Mouse (Mus musculus): ENCODE data around the gene Sipa1l3.

Gene Sipa1l3

DNA sequence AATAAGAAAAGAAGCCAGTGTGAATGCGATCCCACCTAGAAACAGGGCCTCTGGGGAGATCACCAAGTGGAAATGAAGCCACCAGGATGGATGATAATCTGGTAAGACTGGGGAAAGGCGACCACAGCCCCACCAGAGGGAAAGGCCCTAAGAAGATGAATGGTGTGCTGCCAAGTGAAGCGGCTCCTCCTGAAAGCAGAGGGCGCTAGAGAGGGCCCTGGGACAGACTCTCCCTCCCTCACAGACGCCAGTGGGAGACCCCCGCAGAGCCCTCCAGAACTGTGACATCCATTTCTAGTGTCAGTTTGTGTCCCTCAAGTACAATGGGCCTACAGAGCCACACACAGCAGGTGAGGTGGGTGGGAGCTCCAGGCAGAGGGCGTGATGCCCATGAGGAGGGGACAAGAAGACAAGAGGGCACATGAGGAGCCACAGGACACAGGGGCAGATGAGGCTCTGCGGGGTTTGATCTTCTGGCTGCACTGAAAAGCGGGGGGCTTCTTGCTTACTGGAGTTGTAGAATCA, 181.6 kb downstream of the Sipa1l3 start:
- no peak for DNase-seq (ENCODE audit: low spot score in 2 of 2)

DNA sequence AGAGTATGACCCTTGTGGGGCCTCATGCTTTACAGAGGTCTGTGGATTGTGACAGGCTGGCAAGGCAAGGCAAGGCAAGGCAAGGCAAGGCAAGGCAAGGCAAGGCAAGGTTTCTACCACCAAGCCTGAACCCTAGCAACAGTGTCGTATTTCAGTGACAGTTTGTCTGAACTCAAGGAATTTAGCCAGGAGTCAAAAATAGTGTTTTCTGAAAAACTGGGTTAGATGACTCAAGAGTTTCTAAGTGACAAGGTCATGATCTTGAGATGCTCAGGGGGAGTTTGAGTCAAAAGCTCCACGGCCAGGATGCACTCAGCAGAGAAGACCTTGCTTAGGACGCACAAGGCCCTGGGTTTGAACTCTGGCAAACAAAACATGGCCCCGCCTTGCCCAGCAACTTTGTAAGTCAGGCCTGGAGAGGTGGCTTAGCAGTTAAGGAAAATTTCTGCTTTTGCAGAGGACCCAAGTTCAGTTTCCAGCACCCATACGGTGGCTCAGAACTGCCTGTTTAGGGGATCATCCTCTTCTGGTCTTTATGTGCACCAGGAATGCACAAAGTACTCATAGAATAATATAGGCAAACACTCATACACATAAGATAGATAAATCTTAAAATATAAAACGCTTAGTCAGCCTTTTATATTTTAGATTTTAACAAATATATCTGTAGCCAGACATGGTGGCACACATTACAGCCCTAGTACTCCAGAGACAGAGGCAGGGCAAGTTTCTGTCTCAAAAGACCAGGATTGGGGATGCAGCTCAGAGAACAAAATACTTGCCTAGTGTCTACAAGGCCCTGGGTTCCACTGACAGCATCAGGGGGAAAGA, 182.4 kb downstream of the Sipa1l3 start:
- DNase-seq (ENCODE audit: low spot score in 2 of 2): no peak

DNA sequence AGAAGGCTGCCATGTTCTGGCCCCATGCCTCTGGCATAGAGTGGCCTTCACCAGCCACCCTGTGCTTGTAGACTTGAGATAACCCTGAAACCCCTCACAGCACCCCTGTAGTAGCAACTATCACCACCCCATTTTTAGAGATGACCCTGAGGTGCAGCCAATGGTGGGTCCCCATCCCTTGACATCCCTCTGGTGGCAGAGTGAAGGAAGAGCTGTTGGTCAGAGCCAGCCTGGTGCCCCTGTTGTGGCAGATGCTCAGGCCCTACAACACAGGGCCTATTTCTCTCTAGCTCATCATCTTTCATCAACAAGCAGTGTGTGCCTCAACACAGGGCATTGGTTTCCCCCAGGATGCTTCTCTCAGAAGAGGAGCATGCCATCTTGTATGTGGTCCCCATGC, 183.2 kb downstream of the Sipa1l3 start:
- no peak for DNase-seq (ENCODE audit: low spot score in 2 of 2)

DNA sequence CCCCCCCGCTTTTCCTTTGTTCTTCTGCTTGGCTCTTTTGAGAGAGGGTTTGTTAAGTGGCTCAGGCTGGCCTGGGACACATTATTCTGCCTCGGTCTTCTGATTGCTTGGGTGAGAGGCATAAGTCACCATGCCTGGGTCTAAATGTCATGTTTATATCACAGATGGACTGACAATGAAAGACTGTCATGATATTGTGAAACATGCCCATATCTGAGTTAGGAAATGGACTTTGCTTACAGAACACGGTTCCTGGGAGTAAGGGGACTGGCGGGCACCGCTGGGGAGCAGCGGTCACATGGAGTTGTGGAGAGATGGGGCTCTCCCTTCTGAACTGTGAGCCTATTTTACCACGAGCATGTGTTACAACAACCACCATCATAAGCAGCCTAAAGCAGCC, 184.3 kb downstream of the Sipa1l3 start:
- DNase-seq (ENCODE audit: low spot score in 2 of 2): no peak

DNA sequence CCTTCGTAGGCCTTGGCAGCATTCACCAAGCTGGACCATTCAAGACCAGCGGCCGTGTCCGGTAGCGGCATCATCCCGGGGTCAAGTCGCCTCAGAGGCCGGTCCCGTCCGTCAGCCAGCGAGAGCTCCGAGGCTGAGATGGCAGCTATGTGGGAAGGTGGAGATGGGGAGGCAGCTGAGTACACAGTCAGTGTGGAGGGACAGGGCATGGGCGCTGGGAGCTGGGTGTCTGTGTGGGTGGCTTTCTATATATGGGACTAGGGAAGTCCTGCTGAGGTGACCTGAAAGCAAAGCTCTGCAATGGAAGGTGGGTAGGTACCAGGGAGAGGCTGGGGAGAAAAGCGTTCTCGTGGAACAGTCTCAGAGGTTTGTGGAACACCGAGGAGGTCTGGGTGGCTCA, 189.5 kb downstream of the Sipa1l3 start:
- no peak for DNase-seq (ENCODE audit: low spot score in 2 of 2)

DNA sequence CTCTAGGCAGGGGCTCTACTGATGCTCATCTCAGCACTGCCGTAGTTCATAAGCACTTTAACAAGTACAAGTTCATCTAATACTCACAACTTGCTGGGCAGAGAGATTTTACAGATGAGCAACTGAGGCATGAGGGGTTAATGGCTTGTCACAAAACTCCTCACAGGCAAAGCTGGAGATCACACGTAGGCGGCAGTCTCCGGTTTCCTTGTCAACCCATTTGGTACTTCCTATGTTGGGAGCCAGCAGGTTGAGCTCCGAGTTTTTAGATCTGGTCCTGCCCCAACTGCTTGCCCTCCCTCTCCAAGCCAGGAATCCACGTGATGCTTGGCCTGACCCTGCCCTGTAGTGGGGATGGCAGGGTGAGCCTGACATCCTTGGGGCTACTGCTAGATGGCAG, 191.4 kb downstream of the Sipa1l3 start:
- DNase-seq (ENCODE audit: low spot score in 2 of 2): no peak

DNA sequence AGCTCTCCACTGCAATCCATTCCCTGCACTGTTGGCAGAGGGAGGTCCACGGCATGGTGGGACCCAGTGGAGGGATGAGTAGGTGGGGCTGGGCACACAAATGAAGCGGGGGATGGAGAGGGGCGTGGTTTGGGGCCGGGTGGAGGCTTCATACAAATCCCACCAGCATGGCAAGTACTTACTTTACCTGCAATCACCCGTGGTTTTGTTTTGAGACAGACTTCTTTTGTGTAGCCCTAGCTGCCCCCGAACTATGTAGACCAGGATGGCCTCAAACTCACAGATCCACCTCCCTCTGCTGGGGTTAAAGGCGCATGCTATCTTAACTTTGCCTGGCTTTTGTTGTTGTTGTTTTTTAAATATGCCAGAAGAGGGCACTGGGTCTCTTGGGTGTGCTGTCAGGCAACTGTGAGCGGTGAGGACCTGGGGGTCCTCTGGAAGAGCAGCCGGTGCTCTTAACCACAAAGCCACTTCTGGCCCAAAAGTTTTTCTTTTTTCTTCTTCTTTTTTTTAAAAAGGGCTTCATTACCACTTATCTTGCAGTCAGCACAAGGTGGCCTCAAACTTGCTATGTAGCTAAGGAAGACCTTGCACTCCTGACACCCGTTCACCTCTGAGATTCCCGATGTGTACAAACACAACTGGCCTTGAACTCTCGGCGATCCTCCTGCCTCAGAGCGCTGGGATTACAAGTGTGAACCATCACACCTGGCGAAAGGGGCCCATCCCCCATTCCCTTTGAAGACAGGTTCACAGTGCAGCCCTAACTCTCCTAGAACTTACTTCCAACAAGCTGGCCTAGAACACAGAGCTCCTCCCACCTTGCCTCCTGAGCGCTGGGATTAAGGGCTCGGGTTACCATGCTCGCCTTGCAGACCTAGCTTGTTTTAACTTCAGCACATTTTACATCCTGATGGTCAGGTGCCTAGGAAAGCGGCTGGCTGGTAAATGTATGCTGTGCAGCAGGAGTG, 198.8 kb downstream of the Sipa1l3 start:
- no peak for DNase-seq (ENCODE audit: low spot score in 2 of 2)

DNA sequence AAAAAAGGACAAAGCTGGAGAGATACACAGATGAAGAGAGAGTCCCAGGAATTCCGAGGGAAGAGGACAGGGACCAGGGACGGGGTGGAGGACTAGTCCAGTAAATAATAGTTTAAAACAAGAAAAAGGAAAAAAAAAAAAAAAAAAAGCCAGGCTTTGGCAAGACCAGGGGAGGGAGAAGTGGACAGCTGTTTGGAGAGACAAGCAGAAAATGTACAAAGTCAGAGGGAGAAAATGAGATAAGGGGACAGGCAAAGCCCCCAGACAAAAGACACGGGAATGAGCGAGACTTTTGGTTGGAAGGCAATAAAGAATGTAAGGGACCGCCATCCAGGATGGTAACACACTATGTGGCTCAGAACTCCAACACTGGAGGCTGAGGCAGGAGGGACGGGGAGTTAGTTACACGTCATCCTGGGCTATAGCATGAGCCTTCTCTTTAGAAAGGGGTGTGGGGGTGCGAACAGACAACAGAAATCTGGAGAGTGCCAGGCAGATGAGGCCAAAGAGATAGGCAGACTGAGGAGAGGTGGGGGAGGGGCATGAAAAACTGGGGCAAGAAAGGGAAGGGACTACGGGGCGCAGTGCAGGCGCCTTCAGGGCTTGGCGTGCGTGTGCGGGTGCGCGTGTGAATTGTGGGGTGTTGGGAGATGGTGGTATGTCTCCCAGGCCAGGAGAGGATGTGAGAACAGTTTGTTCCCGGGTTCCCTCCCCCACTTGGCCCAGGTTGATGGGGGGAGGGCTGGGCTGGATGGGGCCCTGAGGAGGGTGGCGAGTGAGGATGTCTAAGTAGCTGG, 200.1 kb downstream of the Sipa1l3 start:
- DNase-seq (ENCODE audit: low spot score in 2 of 2): peak in 1 of 2 experiments; percentile 45

DNA sequence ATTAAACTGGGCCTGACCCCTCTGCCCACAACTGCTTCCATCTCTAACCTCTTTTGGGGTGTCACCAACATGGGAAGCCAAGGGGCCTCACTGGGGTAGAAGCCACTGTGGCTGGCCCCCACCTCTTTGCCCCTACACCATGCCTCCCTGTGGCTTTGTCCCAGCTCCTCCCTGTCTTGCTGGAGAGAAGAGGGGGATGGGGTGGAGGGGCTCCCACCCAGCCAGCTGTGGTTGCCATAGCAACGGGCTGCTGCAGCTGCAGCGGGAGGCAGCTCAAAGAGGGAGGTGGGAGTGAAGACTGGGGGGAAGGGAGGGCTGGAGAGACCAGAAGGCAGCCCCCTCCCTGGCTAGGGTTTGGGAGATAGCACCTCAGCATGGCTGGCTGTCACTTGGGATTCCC, 200.9 kb downstream of the Sipa1l3 start:
- DNase-seq (ENCODE audit: low spot score in 2 of 2): no peak

DNA sequence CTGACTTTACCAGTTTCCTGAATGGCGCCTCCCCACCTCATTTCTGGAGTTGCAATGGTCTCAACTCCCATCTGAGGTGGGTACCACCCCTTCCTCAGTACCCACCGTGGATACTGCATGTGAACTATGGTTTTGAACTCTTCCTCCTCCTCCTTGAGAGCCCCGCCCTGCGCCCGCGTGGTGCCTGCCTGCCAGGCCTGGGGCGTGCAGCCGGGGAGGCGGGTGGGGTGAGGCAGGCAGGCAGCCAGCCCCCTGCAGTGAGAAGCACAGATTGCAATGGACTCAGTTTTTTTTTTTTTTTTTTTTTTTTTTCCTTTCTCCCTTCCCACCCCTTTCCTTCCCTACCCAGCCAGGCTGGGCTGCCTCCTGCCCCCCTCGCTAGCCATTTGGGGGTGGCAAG, 201.5 kb downstream of the Sipa1l3 start:
- DNase-seq (ENCODE audit: low spot score in 2 of 2): no peak

DNA sequence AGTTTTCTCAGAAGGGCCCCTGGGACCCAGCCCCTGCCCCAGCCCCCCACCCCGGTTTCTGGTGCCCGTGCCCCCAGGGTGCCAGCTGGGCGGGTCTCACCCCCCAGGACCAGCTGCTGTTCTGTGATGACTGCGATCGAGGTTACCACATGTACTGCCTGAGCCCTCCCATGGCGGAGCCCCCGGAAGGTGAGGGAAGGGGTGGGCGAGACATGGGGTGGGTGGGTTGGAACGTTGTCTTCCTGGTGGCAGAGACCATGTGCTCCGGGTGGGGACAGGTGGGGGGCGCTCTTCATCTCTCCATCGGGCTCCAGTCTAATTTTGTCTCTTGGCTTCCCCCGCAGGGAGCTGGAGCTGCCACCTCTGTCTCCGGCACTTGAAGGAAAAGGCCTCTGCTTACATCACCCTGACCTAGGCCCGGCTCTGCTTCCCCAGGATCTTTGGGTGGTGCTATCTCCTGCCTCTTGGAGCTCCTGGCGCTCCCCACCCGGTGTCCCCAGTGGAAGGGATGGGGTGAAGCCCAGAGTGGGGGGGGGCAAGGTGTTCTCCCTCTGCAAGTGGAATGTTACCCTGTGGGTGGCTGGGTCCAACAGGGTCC, 202.2 kb downstream of the Sipa1l3 start:
- DNase-seq (ENCODE audit: low spot score in 2 of 2): no peak

DNA sequence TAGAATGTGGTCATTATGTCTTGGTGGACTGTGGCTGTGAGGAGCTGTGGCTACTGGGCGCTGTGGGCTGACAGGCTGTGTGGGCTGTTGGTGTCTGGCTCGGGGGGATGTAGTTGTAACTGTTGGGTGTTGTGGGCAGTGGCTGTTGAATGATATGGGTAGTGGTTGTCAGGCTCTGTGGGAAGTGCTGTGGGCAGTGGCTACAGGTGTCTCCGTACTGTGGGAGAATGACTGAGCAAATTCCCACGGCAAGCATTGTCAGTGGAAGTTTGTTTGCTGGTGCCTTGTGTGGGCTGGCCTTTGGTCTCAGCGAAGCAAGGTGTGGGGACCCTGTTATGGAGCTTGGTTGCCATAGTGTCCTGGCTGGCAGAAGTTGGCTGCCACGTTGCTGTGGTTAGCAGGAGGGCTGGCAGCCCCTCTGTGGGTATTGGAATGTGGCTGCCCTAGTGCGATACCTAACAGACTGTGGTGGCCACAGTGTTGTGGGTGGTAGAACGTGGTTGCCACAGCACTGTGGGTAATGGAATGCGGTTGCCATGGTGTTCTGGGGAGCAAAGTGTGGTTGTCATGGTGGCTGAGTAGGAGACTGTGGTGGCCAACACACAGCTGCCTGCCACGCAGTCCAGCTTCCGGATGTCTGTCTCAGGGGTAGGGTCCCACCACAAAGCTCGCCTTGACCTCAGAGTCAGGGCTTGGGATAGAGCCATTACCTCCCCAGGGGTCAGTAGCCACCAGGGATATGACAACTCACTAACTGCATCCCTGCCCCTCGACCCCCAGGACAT, 203.4 kb downstream of the Sipa1l3 start:
- no peak for DNase-seq (ENCODE audit: low spot score in 2 of 2)

DNA sequence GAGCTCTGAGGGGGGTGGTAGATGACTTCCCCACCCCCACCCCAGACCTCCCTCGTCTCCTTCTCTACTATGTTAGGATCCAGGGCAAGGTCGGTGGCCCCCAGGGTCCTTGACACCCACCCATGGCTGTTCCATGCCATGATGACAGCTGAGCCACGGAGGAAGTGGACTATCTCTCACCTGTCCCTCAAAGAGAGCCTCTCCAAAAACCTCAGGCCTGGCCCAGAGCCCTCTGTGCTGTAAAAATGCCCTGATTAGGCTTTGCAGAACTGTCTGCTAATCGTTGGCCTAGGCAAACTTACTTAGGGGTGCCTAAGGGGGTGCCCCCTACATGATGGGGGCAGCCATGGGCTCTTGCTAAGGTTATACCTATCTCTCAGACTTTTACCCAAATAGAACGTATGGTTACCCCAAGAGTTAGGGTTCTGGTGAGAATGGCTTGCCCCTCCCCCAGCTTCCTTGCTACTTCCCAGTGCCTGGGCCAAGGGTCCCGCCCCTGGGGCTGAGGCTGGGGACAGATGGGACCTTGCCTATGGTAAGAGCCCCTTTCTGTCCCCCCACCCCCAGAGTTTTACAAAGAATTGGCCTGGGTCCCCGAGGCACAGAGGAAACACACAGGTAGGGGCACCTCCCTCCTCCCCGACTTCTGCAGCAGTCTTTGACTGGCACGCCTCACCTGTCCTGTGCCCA, 204.7 kb downstream of the Sipa1l3 start:
- DNase-seq (ENCODE audit: low spot score in 2 of 2): no peak

DNA sequence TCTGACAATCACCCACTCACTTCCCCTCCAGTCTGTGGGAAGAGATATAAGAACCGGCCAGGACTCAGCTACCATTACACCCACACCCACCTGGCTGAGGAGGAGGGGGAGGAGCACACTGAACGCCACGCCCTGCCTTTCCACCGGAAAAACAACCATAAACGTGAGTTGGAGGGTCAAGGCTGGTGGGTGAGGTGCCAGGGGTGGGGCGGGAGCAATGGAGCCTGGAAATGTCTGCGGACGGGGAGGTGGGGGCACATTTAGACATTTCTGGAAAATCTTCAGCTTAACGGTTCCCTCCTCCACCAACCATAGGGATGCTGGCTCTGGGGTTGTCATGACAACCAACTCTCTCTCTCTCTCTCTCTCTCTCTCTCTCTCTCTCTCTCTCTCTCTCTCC, 205.4 kb downstream of the Sipa1l3 start:
- DNase-seq (ENCODE audit: low spot score in 2 of 2): no peak

DNA sequence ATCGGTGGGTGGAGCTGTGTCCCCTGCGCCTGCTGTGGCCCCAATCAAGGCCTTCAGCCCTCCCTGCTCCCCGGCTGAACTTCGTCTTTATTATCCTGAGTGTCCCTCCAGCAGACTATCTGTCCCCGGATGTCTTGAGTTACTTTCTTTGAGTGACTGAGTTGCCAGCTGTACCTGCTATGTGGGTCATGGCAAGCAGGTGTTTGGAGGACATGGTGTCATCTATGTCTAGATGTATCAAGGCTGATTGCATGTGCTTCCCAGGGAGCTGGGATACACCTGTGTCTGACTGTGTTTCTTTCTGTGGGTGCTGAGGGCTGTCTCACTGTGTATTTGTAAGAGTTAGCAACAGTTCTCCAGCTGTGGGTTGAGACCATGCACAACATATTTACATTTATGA, 208.7 kb downstream of the Sipa1l3 start:
- DNase-seq (ENCODE audit: low spot score in 2 of 2): no peak

DNA sequence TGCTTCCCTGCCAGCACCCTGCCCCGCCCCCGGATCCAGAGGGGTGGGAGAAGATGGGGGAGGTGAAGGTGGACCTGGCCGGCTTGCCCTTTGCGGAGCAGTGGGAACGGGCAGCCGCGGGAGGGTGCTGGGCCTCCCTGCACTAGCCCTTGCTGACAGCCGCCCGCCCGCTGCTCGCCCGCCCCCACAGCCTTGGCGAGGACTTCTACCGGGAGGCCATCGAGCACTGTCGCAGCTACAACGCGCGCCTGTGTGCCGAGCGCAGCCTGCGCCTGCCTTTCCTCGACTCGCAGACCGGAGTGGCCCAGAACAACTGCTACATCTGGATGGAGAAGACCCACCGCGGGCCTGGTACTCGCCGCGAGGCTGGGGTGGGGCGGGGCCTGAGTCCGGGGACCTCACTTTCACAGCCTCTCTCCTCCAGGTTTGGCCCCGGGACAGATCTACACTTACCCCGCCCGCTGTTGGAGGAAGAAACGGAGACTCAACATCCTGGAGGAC, 209.2 kb downstream of the Sipa1l3 start:
- no peak for DNase-seq (ENCODE audit: low spot score in 2 of 2)

DNA sequence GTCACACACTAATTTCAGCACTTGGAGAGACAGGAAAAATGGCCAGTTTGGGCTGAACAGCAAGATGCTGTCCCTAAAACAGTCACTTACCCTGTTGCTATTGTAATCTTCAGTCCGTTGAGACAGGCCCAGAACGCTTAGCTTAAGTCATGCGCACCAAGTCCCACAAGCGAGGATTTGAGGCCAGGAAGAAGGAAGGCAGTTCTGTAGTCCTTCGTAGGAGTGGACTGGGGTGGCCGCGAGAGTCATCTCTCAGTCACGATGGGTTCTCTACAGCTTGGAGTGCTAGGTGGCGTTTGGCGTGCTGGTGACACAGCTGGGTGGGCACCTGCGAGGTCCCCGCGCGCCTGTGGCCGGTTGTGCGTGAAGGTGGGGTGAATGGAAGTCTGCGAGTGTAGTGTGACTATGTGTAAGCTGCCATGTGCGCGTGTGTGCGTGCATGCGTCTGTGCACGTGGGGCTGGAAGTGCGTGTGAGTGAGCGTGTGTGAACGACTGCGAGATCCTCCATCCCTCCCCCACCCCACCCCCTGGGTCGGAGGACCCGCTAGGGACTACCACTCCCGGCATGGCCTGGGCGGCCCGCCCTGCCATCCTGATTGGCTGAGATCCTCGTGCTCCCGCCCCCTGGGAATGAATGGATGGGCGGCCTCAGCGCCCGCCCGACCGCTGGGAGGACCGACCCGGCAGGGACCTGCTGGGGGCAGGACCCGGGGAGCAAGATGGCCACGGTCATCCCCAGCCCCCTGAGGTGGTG, 210.9 kb downstream of the Sipa1l3 start:
- peak; percentile 85 to 87 for DNase-seq (ENCODE audit: low spot score in 2 of 2)

DNA sequence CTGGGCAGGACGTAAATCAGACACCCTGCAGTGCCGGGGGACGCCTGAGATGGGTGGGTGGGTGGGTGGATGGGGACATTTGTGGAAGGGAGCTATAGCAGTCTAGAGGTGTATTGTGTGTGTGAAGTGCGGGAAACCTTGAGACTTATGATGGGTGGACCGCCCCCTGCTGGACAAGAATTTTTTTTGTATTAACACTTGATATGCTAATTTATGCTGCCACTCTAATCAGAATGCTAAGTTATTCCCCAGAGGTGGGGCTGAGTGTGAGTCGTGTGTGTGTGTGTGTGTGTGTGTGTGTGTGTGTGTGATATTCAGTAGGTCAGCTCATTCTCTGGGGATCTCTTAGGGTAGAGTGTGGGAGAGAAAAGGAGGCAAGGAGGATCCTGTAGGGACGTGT, 211.8 kb downstream of the Sipa1l3 start:
- no peak for DNase-seq (ENCODE audit: low spot score in 2 of 2)

DNA sequence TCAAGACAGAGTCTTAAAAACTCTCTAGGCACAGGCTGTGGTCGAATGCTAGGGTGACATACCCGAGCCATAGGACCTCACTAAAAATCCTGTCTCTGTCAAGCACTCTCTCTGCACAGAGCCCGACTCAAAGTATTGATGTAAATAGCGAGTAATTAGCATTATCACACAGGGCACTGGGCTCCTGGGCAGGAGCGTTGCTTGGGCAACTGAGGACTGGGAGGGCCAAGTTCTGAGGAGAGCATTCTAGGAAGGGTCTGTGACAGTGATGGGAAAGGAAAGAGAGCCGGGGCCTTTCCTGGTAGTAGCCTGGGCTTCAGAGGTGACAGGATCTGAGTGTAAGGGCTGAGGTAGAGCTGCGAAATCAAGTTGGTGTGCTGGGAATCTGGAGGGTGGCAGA, 212.3 kb downstream of the Sipa1l3 start:
- no peak for DNase-seq (ENCODE audit: low spot score in 2 of 2)
